Mouse (Mus musculus): ENCODE data around the gene Pacsin2. TPM values are rescaled to one million over a fixed set of nuclear protein-coding genes. Genes with fewer than 3 reads are reported as not detected.

The Pacsin2 gene
- polyA plus RNA-seq, 1 experiment from 2014 or later, result 53.0 TPM

- Histone ChIP-seq H3K9me3 (ENCODE audit: control insufficient read depth, low read length) (no peaks in the 10 kb centered on the region), H3K36me3 (ENCODE audit: control insufficient read depth, insufficient read depth, low read length) (no peaks in the 10 kb centered on the region), H3K9ac (ENCODE audit: low read length) (no peak overlapping the region), H3K27me3 (ENCODE audit: control insufficient read depth, insufficient read depth, low read length) (no peaks in the 10 kb centered on the region), H3K4me2 (ENCODE audit: low read length) (no peak overlapping the region), H3K27ac (replicated peaks in 1 of 2; ENCODE audit: control insufficient read depth in 1 of 2, insufficient read depth in 1 of 2, low read depth in 2 of 2, low read length in 2 of 2) (no peak overlapping the region), H3K4me3 (ENCODE audit: control insufficient read depth in 1 of 2, insufficient read depth in 1 of 2, low read depth in 1 of 2, low read length in 2 of 2) (no peak overlapping the region), H3K4me1 (ENCODE audit: control insufficient read depth in 2 of 2, insufficient read depth in 2 of 2, low read length in 2 of 2) (peaks cover 38 to 79% of the 10 kb centered on the region in 2 experiments)
- ATAC-seq (ENCODE audit: insufficient number of reproducible peaks, insufficient read depth, low FRiP score, low read depth), result no peak
- WGBS, result 95% methylated on average over 1 of the region's 1 CpGs
Measured at GRCm38 (mm10) chr15:83428586-83428985, 35.8 kb downstream of the Pacsin2 start.

- H3K4me3 ChIP-seq (ENCODE audit: control insufficient read depth in 1 of 2, insufficient read depth in 1 of 2, low read depth in 1 of 2, low read length in 2 of 2), result no peak overlapping the region
- peaks cover 32 to 79% of the 10 kb centered on the region in 2 experiments for H3K4me1 ChIP-seq (ENCODE audit: control insufficient read depth in 2 of 2, insufficient read depth in 2 of 2, low read length in 2 of 2)
- no peaks in the 10 kb centered on the region for H3K36me3 ChIP-seq (ENCODE audit: control insufficient read depth, insufficient read depth, low read length)
- no peak overlapping the region for H3K4me2 ChIP-seq (ENCODE audit: low read length)
- H3K9me3 ChIP-seq (ENCODE audit: control insufficient read depth, low read length), result no peaks in the 10 kb centered on the region
- H3K9ac ChIP-seq (ENCODE audit: low read length), result no peak overlapping the region
- 85% methylated on average over 8 of the region's 9 CpGs for WGBS
- no peaks in the 10 kb centered on the region for H3K27me3 ChIP-seq (ENCODE audit: control insufficient read depth, insufficient read depth, low read length)
- no peak for ATAC-seq (ENCODE audit: insufficient number of reproducible peaks, insufficient read depth, low FRiP score, low read depth)
- no peak overlapping the region for H3K27ac ChIP-seq (replicated peaks in 1 of 2; ENCODE audit: control insufficient read depth in 1 of 2, insufficient read depth in 1 of 2, low read depth in 2 of 2, low read length in 2 of 2)
Measured at GRCm38 (mm10) chr15:83427294-83428163, 36.9 kb downstream of the Pacsin2 start.

DNA sequence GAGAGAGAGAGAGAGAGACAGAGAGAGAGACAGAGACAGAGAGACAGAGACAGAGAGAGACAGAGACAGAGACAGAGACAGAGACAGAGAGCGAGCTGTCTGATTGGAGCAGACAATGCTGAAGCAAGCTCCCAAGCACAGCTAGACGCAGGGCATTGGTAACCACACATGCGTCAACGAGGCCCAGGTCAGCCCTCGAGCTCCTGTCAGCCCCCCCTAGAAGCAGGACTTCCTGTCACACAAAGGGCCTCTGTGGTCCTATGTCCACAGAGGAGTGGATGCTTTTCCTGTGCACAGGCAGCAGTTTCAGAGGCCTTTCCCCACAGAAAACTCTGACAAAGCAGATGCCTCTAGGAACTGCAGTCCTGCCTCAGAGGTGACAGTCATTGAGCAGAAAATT is 38.6 kb downstream of the Pacsin2 start:
- no peaks in the 10 kb centered on the region for H3K27me3 ChIP-seq (ENCODE audit: control insufficient read depth, insufficient read depth, low read length)
- peaks cover 30 to 70% of the 10 kb centered on the region in 2 experiments for H3K4me1 ChIP-seq (ENCODE audit: control insufficient read depth in 2 of 2, insufficient read depth in 2 of 2, low read length in 2 of 2)
- no peak overlapping the region for H3K4me2 ChIP-seq (ENCODE audit: low read length)
- ATAC-seq (ENCODE audit: insufficient number of reproducible peaks, insufficient read depth, low FRiP score, low read depth), result no peak
- no peak overlapping the region for H3K4me3 ChIP-seq (ENCODE audit: control insufficient read depth in 1 of 2, insufficient read depth in 1 of 2, low read depth in 1 of 2, low read length in 2 of 2)
- no peak overlapping the region for H3K9ac ChIP-seq (ENCODE audit: low read length)
- H3K27ac ChIP-seq (replicated peaks in 1 of 2; ENCODE audit: control insufficient read depth in 1 of 2, insufficient read depth in 1 of 2, low read depth in 2 of 2, low read length in 2 of 2), result peak overlapping the region; percentile 55 to 71
- WGBS, result 27% methylated on average over 5 of the region's 5 CpGs
- H3K36me3 ChIP-seq (ENCODE audit: control insufficient read depth, insufficient read depth, low read length), result no peaks in the 10 kb centered on the region
- H3K9me3 ChIP-seq (ENCODE audit: control insufficient read depth, low read length), result no peaks in the 10 kb centered on the region

- WGBS, result 46% methylated on average over 4 of the region's 4 CpGs
- no peak overlapping the region for H3K4me3 ChIP-seq (ENCODE audit: control insufficient read depth in 1 of 2, insufficient read depth in 1 of 2, low read depth in 1 of 2, low read length in 2 of 2)
Measured at GRCm38 (mm10) chr15:83425277-83425676, 39.1 kb downstream of the Pacsin2 start.

GRCm38 (mm10) chr15:83423589-83424384 is 40.6 kb downstream of the Pacsin2 start:
- Histone ChIP-seq H3K4me2 (ENCODE audit: low read length) (no peak overlapping the region), H3K27ac (replicated peaks in 1 of 2; ENCODE audit: control insufficient read depth in 1 of 2, insufficient read depth in 1 of 2, low read depth in 2 of 2, low read length in 2 of 2) (no peak overlapping the region; a peak in 1 of 4 replicates)
- 0 out of 2 replicates have a peak, but pooled peaks have one; percentile 31 for ATAC-seq (ENCODE audit: insufficient number of reproducible peaks, insufficient read depth, low FRiP score, low read depth)

More at GRCm38 (mm10) chr15:83425277-83425676, 39.1 kb downstream of the Pacsin2 start:
- no peak for ATAC-seq (ENCODE audit: insufficient number of reproducible peaks, insufficient read depth, low FRiP score, low read depth)
- H3K36me3 ChIP-seq (ENCODE audit: control insufficient read depth, insufficient read depth, low read length), result no peaks in the 10 kb centered on the region
- H3K9ac ChIP-seq (ENCODE audit: low read length), result no peak overlapping the region
- no peaks in the 10 kb centered on the region for H3K27me3 ChIP-seq (ENCODE audit: control insufficient read depth, insufficient read depth, low read length)
- H3K9me3 ChIP-seq (ENCODE audit: control insufficient read depth, low read length), result no peaks in the 10 kb centered on the region
- peak overlapping the region; percentile 55 to 71; a peak in 3 of 4 replicates for H3K27ac ChIP-seq (replicated peaks in 1 of 2; ENCODE audit: control insufficient read depth in 1 of 2, insufficient read depth in 1 of 2, low read depth in 2 of 2, low read length in 2 of 2)
- no peak overlapping the region for H3K4me2 ChIP-seq (ENCODE audit: low read length)
- H3K4me1 ChIP-seq (ENCODE audit: control insufficient read depth in 2 of 2, insufficient read depth in 2 of 2, low read length in 2 of 2), result peaks cover 27 to 65% of the 10 kb centered on the region in 2 experiments

DNA sequence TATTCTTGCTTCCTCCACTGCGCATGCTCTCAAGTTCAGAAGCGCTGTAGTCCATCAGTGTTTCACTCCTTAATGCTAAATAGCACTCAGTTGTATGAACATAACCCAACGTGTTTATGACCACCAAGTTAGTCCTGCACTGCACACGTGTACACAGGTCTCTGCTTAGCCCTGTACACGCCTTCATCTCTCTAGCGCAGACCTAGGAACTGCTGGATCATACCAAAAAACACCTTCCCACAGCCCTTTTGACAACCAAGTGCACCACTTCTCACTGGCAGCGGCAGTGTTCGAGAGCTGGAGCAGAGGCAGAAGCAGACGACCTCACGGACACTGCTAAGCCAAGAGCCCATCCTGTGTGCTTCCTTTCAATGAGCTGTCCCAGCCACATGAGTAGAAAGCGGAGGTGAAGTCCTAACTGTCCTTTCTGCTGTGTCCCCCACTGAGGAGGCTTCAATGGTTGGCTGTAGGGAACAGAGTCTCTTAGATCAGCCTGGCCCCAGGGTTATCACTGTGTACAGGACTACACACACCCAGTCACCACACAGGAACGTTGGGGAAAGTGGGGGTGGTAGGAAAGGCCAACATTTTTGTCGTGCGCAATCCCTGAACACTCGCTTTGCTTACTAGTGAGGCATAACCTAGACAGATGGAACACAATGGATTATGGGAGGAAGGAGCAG is 42.0 kb downstream of the Pacsin2 start:
- Histone ChIP-seq H3K27me3 (ENCODE audit: control insufficient read depth, insufficient read depth, low read length) (no peaks in the 10 kb centered on the region), H3K36me3 (ENCODE audit: control insufficient read depth, insufficient read depth, low read length) (no peaks in the 10 kb centered on the region), H3K4me1 (ENCODE audit: control insufficient read depth in 2 of 2, insufficient read depth in 2 of 2, low read length in 2 of 2) (peaks cover 38 to 65% of the 10 kb centered on the region in 2 experiments), H3K9me3 (ENCODE audit: control insufficient read depth, low read length) (no peaks in the 10 kb centered on the region), H3K27ac (replicated peaks in 1 of 2; ENCODE audit: control insufficient read depth in 1 of 2, insufficient read depth in 1 of 2, low read depth in 2 of 2, low read length in 2 of 2) (peak overlapping the region; percentile 18 to 59; a peak in 3 of 4 replicates), H3K9ac (ENCODE audit: low read length) (no peak overlapping the region), H3K4me2 (ENCODE audit: low read length) (no peak overlapping the region), H3K4me3 (ENCODE audit: control insufficient read depth in 1 of 2, insufficient read depth in 1 of 2, low read depth in 1 of 2, low read length in 2 of 2) (no peak overlapping the region)
- WGBS, result 67% methylated on average over 15 of the region's 15 CpGs
- no peak for ATAC-seq (ENCODE audit: insufficient number of reproducible peaks, insufficient read depth, low FRiP score, low read depth)

More at GRCm38 (mm10) chr15:83423589-83424384, 40.6 kb downstream of the Pacsin2 start:
- H3K4me3 ChIP-seq (ENCODE audit: control insufficient read depth in 1 of 2, insufficient read depth in 1 of 2, low read depth in 1 of 2, low read length in 2 of 2), result no peak overlapping the region
- 59% methylated on average over 5 of the region's 5 CpGs for WGBS
- H3K9ac ChIP-seq (ENCODE audit: low read length), result no peak overlapping the region
- H3K4me1 ChIP-seq (ENCODE audit: control insufficient read depth in 2 of 2, insufficient read depth in 2 of 2, low read length in 2 of 2), result peaks cover 28 to 62% of the 10 kb centered on the region in 2 experiments
- no peaks in the 10 kb centered on the region for H3K27me3 ChIP-seq (ENCODE audit: control insufficient read depth, insufficient read depth, low read length)
- no peaks in the 10 kb centered on the region for H3K9me3 ChIP-seq (ENCODE audit: control insufficient read depth, low read length)
- H3K36me3 ChIP-seq (ENCODE audit: control insufficient read depth, insufficient read depth, low read length), result no peaks in the 10 kb centered on the region

- no peaks in the 10 kb centered on the region for H3K9me3 ChIP-seq (ENCODE audit: control insufficient read depth, low read length)
- no peak overlapping the region for H3K4me3 ChIP-seq (ENCODE audit: control insufficient read depth in 1 of 2, insufficient read depth in 1 of 2, low read depth in 1 of 2, low read length in 2 of 2)
- no peak overlapping the region for H3K27ac ChIP-seq (replicated peaks in 1 of 2; ENCODE audit: control insufficient read depth in 1 of 2, insufficient read depth in 1 of 2, low read depth in 2 of 2, low read length in 2 of 2)
- peaks cover 33 to 60% of the 10 kb centered on the region in 2 experiments for H3K4me1 ChIP-seq (ENCODE audit: control insufficient read depth in 2 of 2, insufficient read depth in 2 of 2, low read length in 2 of 2)
- 81% methylated on average over 2 of the region's 2 CpGs for WGBS
- no peaks in the 10 kb centered on the region for H3K36me3 ChIP-seq (ENCODE audit: control insufficient read depth, insufficient read depth, low read length)
- no peak overlapping the region for H3K4me2 ChIP-seq (ENCODE audit: low read length)
- ATAC-seq (ENCODE audit: insufficient number of reproducible peaks, insufficient read depth, low FRiP score, low read depth), result no peak
- H3K27me3 ChIP-seq (ENCODE audit: control insufficient read depth, insufficient read depth, low read length), result no peaks in the 10 kb centered on the region
- H3K9ac ChIP-seq (ENCODE audit: low read length), result no peak overlapping the region
Measured at GRCm38 (mm10) chr15:83419562-83419961, 44.8 kb downstream of the Pacsin2 start.

All from heart, embryonic 14.5 days (tissue).